Mouse (Mus musculus) cortical plate, adult 2 months (tissue): ENCODE measurements at regions not wholly inside any gene's neighbourhood (a gene's known extent, or its start where the extent isn't known, plus 50 kb on each side); places are given as distances from the start of the nearest gene placed in this dataset.

ENCODE experiments used
- CTCF ChIP-seq: fragments of 200-500 bp; IDR thresholded peaks from 2 replicates; pipeline ENCODE4 v1.5.1; 2011; ENCODE audit warnings: mild to moderate bottlenecking, control low read depth, low read length; ENCODE audit not compliant: insufficient read depth; ENCODE audit errors: extremely low read depth
- POLR2A ChIP-seq: fragments of 200-500 bp; IDR thresholded peaks from 2 replicates; pipeline ENCODE4 v1.6.1; 2011; ENCODE audit warnings: mild to moderate bottlenecking, low read length, control low read depth; ENCODE audit not compliant: insufficient read depth; ENCODE audit errors: extremely low read depth

- TF ChIP-seq POLR2A (no peak), CTCF (no peak)
Observed at GRCm38 (mm10) chr19:56087127-56087526, 199.8 kb upstream of the Habp2 start.
